Mouse (Mus musculus) left cerebral cortex, adult 8-10 months (tissue): ENCODE measurements at regions not wholly inside any gene's neighbourhood (a gene's known extent, or its start where the extent isn't known, plus 50 kb on each side); places are given as distances from the start of the nearest gene placed in this dataset.

Experiments used
- DNase-seq, 2 experiments: peaks; one replicate each; pipeline ENCODE4 v3.0.0; 2022; ENCODE audit warnings: low spot score in 2 of 2

DNA sequence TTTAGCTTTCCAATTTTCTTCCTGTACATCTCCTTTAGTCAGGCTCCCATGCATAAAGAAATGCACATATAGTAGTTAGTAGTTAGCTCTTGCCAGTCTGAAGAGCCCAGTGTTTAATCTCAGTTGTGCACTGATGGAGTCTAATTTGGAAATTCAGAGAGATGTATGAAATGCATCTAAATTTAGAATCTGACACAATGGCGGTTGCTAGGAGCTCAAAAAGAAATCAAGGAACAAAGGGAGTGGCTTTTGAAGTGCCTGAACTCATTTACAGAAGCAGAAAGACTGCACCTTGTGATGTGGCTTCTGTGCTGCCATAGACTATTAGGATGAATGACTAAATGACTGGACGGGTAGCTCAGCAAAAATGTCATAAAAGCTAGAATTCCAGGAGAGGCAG is 916.3 kb downstream of the Rps29 start:
- no peak for DNase-seq

DNA sequence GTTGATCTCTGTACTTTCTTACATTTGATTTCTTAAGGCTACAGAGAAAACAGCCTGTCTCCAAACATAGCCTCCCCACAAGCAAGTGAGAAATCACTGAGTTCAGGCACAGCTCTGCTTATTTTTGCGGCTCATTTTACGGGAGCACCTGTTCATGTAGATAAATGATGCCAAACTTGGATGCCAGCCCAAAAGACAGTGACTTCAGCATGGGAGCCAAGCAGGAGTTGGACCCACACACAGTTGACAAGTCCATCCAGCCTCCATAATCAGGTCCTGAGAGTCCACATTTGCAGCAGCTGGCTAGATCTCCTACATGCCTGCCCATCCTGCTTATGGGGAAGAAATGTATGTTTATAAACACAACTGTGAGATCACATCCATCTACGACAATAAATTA is 927.2 kb downstream of the Rps29 start:
- DNase-seq = peak in 1 of 2 experiments; percentile 20

DNA sequence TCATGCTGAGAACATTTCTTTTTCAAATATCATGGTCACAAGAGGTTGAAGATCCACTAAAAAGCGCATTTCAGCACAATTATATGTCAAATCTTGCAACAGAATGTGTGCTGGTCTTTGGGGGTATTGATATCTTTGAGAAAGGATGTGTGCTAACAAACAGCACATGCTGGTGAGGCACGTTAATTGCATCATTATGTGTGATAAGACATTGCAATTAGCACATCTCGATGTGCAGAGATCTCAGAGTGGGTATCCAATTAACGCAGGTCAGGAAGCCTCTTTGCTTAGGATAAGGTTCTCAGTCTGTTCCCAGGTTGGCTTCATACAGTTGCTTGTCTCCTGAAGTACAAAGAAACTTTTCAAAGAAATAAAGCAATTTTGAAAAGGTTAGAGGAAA is 941.9 kb downstream of the Rps29 start:
- DNase-seq = no peak

DNA sequence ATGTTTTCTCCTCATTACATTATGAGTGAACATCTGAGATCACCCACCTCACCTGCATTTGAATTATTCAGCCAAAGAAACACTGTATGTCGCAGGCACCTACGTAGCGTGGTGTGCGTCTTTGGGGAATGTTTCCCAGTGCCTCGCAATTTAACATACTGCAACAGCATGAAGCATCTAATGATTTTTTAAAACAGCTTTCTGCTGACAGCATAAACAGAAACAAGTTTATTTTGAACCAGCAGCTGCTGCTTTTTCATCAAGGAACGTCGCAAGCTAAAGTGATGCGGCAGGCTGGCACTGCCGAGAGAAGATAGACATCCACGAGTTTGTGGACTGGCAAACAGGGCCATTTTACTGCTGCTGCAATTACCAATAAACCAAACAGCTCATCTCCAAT is 950.7 kb downstream of the Rps29 start:
- DNase-seq = peak in 1 of 2 experiments; percentile 10

DNA sequence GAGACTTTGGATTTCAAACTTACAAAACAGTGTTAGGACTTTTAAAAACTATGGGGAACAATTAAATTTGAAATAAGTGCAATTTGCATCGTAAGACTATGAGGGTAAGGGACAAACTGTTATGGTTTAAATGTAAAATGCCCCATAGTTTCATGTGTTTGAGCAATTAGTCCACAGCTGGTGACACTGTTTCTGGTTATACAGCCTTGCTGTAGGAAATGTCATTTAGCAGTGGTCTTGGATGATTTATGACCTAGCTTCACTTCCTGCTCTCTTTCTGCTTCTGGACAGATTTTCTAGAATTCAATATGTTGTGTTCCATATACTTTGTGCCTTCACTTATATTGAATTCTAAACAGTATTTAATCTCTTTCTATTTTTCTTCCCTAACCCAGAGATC is 961.5 kb upstream of the Mdga2 start:
- no peak for DNase-seq

DNA sequence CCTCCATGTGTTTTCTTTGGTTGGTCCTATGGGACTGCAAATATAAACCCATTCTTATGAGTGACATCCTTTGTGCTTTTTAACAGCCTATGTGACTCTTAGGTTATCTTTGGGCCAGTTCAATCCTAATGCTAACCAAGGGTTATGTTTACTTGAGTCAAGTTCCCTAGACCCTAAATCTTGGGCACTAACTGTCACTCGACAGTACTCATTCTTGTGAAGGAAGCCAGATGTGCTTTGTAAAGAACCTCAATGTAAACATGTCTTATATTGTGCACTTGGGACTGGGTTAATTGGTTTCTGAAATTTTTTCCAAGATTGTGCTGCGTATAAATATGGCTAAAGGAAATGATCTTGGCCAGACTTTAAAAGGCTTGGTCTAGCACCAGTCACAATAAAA is 939.0 kb upstream of the Mdga2 start:
- no peak for DNase-seq

DNA sequence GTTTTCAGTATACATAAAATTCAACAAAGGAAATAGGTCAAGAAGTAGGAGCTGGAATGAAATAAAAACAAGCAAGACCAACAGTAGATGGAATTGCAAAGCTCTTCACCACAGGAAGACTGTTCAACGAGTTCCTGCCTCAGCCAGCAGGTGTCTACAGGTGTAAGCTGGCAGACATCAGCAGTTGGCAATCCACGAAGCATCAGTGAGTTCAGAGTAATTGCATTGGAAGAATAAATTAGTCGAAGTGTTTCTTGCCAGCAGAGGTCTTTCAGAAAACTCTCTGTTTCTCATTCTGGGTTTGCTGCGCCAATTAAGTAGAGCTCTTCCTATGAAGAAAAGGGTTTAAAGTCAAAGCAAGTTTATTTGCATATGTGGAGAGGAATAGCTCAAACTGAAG is 925.7 kb upstream of the Mdga2 start:
- no peak for DNase-seq

DNA sequence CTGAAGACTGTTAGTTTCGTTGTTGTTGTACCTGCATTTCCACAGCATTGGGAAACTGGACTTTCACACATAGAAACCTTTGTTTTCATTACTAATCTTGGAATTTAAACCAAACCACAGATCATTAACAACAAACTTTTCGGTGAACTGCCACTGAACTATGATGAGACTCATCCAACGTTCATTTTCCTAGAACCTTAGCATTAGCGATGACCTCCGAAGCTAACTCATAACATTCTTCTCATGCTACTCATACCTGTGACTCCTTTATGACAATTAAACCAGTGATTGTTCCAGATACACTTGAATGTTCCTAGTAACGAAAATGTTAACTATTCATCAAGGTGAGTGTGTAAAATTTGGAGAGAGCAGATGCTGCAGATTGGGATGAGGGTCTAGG is 917.5 kb upstream of the Mdga2 start:
- no peak for DNase-seq

DNA sequence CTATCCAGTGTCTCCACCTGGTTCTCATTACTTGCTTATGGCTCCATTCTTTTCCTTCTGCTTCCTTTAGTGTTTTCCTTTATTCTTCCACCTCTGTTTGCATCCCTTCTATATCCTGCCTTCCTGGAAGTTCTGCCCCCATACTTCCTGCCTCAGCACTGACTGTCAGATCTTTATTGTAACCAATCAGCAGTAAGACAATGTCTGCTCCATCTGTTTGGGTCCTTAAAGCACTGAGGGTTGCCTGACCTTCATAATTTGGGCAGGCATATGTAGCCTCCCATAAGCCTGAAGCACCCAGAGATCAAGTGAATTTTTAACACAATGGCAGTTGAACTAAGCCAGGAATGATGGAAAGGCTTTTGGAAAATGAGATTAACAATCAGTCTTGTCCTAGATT is 909.4 kb upstream of the Mdga2 start:
- no peak for DNase-seq

DNA sequence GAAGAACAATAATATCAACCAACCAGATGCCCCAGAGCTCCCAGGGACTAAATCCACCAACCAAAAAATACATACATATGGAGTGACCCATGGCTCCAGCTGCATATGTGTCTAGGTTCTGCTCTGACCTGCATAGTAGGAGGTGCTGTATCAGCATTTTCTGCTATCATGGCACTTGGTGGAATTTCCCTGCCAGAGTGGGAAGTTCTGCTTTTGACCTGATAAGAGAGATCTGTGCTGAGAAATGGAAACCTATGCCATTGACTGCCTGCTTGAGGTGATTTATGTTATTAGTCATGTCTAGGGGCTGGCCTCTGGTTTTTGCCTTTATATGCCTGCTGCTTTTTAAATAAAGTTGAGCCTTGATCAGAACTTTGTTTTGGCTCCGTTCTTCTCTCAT is 893.4 kb upstream of the Mdga2 start:
- DNase-seq = no peak
